Mouse (Mus musculus): Measurements from ENCODE around the gene Btg4. TPM values are rescaled to one million over a fixed set of nuclear protein-coding genes. Genes with fewer than 3 reads are reported as not detected.
"Not testable (repeated sequence)": the region's sequence is repeated elsewhere in the genome, so short reads cannot be mapped to it uniquely, and the experiment has no call there.

Gene Btg4
- polyA plus RNA-seq, 1 experiment from 2014 or later: not detected

DNA sequence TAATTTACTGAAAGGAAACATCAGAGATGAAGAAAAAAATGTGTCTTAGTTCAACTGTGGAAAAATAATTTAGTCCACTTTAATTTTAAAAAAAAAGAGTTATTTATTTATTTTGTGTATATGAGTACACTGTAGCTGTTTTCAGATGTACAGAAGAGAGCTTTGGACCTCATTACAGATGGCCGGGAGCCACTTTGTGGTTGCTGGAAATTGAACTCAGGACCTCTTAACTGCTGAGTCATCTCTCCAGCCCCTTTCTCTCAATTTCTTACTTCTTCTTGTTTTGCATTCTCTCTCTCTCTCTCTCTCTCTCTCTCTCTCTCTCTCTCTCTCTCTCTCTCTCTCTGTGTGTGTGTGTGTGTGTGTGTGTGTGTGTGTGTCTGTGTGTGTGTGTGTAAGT is 78.7 kb downstream of the Btg4 start:
- not testable (repeated sequence) for DNase-seq; H3K9me3 ChIP-seq (replicated peaks); H3K27me3 ChIP-seq; H3K9ac ChIP-seq; H3K4me3 ChIP-seq (replicated peaks); ATAC-seq (ENCODE audit: low read depth); H3K27ac ChIP-seq; H3K4me2 ChIP-seq; H3K36me3 ChIP-seq
- WGBS (ENCODE audit: insufficient replicate concordance): 50% methylated on average over 1 of the region's 1 CpGs
- H3K4me1 ChIP-seq (replicated peaks): peaks cover 21% of the 10 kb centered on the region

DNA sequence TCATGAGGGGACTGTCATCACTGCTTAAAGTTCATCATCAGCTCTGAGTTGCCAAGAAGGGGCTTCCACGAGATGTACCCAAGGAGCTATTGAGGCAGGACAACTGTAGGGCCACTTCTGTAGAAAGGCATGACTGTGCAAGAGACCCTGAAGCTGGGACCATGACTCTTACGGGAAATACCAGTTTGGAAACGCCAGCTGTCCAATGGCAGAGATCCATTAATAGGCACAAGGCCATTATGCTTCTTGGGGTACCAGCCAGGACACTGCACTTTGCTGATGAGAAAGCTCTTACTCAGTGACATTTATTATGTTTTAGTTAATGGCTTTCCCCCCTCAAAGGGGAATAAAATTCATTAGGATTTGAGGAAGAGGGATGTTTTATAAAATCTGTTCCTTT is 80.0 kb downstream of the Btg4 start:
- Histone ChIP-seq H3K9me3 (replicated peaks) (no peaks in the 10 kb centered on the region), H3K27ac (no peak overlapping the region), H3K36me3 (no peaks in the 10 kb centered on the region), H3K9ac (no peak overlapping the region), H3K27me3 (no peaks in the 10 kb centered on the region; the same call in 1 of the 2 replicates), H3K4me1 (replicated peaks) (peaks cover 21% of the 10 kb centered on the region), H3K4me2 (no peak overlapping the region), H3K4me3 (replicated peaks) (no peak overlapping the region)
- ATAC-seq (ENCODE audit: low read depth): no peak
- no peak for DNase-seq
- 64% methylated on average over 3 of the region's 3 CpGs for WGBS (ENCODE audit: insufficient replicate concordance)

DNA sequence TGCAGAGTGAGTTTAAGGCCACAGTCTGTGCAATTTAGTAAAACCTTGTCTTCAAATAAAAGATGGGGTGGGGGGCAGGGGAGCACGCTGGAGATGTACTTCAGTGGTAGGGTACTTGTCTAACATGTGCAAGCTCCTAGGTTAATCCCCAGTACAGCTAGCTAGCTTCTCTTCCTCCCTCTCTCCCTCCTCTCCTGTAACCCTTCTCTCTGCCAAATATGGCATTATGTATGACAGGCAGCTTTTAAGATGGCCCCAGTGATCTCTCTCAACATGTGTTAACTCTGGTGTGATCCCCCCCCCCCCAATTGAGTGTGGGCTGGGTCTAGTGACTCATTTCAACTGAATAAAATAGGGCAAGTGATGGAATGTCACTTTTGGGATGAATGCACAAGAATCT is 82.7 kb downstream of the Btg4 start:
- Histone ChIP-seq H3K4me1 (replicated peaks) (peaks cover 5% of the 10 kb centered on the region; the same call in 1 of the 2 replicates), H3K4me2 (no peak overlapping the region), H3K36me3 (no peaks in the 10 kb centered on the region), H3K9me3 (replicated peaks) (no peaks in the 10 kb centered on the region), H3K4me3 (replicated peaks) (no peak overlapping the region), H3K27ac (no peak overlapping the region), H3K9ac (no peak overlapping the region), H3K27me3 (no peaks in the 10 kb centered on the region; the same call in 1 of the 2 replicates)
- ATAC-seq (ENCODE audit: low read depth) (no peak), DNase-seq (no peak)
- 42% methylated on average over 1 of the region's 1 CpGs for WGBS (ENCODE audit: insufficient replicate concordance)

DNA sequence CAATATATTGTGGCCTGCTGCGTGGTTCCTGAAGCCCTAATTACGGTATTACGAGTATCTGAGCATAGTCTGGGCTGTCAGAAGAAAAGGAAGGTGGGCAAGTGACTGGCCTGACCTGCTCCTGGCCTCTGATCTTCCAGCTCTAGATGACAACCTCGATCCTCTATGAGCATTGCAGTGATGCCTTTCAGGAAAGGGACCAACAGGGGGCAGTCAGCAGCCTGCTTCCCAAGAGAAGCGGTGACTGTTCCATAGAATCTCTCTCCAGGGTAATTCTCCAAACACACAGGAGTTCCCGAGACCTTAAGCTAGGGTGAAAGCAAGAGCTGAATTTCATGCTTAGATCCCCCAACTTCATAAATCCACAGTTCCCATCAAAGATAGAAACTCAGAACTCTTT is 83.5 kb downstream of the Btg4 start:
- DNase-seq (no peak), ATAC-seq (ENCODE audit: low read depth) (no peak)
- no peak overlapping the region for H3K27ac ChIP-seq
- no peak overlapping the region for H3K4me2 ChIP-seq
- H3K36me3 ChIP-seq: no peaks in the 10 kb centered on the region
- H3K9ac ChIP-seq: no peak overlapping the region
- H3K9me3 ChIP-seq (replicated peaks): no peaks in the 10 kb centered on the region
- no peaks in the 10 kb centered on the region; the same call in 1 of the 2 replicates for H3K27me3 ChIP-seq
- no peaks in the 10 kb centered on the region for H3K4me1 ChIP-seq (replicated peaks)
- H3K4me3 ChIP-seq (replicated peaks): no peak overlapping the region
- 59% methylated on average over 6 of the region's 6 CpGs for WGBS (ENCODE audit: insufficient replicate concordance)

DNA sequence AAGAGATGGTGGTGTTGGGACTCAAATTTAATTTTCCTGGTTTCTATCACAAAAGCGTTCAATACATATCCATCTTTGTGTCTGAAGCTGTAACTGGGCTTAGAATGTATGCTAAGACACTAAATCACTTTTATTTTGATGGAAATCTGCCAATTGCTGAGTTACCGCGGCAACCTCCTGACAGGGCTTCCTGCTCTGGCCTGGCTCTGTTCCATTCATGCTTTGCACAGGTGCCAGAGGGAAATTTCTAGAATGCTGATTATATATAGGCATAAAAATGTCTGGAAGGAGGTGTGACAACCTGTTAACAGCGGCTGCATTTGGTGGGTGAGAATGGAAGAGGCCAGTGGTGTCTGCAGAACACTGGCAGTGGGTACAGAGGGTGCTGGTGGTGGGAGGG is 85.8 kb downstream of the Btg4 start:
- ATAC-seq (ENCODE audit: low read depth) (no peak), DNase-seq (no peak)
- H3K27ac ChIP-seq: no peak overlapping the region
- H3K27me3 ChIP-seq: 0 out of 2 replicates have a peak, but pooled peaks cover 5% of the 10 kb centered on the region
- no peak overlapping the region for H3K9ac ChIP-seq
- WGBS (ENCODE audit: insufficient replicate concordance): 72% methylated on average over 4 of the region's 4 CpGs
- H3K4me3 ChIP-seq (replicated peaks): no peak overlapping the region
- H3K9me3 ChIP-seq (replicated peaks): no peaks in the 10 kb centered on the region
- no peaks in the 10 kb centered on the region for H3K4me1 ChIP-seq (replicated peaks)
- no peak overlapping the region for H3K4me2 ChIP-seq
- H3K36me3 ChIP-seq: no peaks in the 10 kb centered on the region

DNA sequence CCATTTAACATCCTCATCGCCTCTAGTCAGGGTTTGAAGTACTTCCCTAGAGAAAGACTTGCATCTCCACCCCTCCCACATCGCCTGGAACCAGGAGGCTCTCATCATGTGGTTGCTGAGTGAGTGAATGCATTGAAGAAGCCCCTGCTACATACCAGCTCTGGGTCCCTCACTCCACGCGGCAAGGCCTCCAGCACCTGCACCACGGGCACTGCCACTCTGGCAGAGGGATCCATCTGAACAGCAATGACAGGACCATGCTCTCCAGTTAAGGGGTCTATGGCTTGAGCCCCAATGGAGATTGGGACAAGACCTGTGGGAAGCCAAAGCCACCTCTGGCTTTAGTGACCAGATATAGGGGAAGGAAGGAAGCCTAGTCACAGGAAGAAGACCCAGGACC is 86.6 kb downstream of the Btg4 start:
- no peak for ATAC-seq (ENCODE audit: low read depth)
- Histone ChIP-seq H3K9ac (no peak overlapping the region), H3K4me3 (replicated peaks) (no peak overlapping the region), H3K36me3 (no peaks in the 10 kb centered on the region), H3K27me3 (0 out of 2 replicates have a peak, but pooled peaks cover 5% of the 10 kb centered on the region), H3K4me1 (replicated peaks) (no peaks in the 10 kb centered on the region), H3K4me2 (no peak overlapping the region), H3K9me3 (replicated peaks) (no peaks in the 10 kb centered on the region), H3K27ac (no peak overlapping the region)
- DNase-seq: no peak
- WGBS (ENCODE audit: insufficient replicate concordance): 61% methylated on average over 5 of the region's 5 CpGs

DNA sequence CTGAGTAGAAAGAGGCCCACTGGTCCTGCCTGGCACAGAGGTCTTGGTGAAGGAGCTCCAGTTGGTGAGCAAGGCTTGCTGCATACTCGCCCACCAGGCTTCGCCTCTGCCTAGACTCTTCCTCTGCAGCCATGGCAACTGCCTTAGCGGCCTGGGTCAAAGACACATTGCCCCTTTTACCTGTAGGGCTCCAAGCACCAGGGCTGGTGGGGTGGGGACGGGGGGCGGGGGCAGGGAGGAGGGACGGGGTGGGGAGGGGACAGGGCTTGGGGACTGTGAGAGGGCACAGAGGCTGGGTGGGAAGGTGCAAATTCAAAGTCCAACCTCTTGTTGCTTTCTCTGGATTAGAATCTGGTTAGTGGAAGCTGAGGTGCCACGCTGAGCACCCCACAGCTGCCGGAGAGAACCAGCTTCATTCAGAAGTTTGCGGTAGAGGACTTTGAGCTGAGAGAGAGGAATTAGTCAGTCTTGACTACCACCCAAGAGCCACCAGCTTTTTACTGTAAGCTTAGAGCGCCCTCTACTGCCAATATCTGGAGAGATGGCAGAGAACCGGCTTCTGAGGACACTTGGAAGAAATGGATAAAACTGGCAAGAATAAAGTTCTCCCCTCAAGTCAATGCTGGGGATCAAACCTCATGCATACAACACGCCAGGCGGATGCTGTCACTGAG is 91.5 kb downstream of the Btg4 start:
- 0 out of 2 replicates have a peak, but pooled peaks cover 5% of the 10 kb centered on the region for H3K27me3 ChIP-seq
- H3K4me3 ChIP-seq (replicated peaks): no peak overlapping the region
- DNase-seq (no peak), ATAC-seq (ENCODE audit: low read depth) (no peak)
- H3K27ac ChIP-seq: no peak overlapping the region
- 15% methylated on average over 13 of the region's 13 CpGs for WGBS (ENCODE audit: insufficient replicate concordance)
- no peaks in the 10 kb centered on the region for H3K36me3 ChIP-seq
- no peaks in the 10 kb centered on the region for H3K4me1 ChIP-seq (replicated peaks)
- no peak overlapping the region for H3K4me2 ChIP-seq
- no peaks in the 10 kb centered on the region for H3K9me3 ChIP-seq (replicated peaks)
- no peak overlapping the region for H3K9ac ChIP-seq

DNA sequence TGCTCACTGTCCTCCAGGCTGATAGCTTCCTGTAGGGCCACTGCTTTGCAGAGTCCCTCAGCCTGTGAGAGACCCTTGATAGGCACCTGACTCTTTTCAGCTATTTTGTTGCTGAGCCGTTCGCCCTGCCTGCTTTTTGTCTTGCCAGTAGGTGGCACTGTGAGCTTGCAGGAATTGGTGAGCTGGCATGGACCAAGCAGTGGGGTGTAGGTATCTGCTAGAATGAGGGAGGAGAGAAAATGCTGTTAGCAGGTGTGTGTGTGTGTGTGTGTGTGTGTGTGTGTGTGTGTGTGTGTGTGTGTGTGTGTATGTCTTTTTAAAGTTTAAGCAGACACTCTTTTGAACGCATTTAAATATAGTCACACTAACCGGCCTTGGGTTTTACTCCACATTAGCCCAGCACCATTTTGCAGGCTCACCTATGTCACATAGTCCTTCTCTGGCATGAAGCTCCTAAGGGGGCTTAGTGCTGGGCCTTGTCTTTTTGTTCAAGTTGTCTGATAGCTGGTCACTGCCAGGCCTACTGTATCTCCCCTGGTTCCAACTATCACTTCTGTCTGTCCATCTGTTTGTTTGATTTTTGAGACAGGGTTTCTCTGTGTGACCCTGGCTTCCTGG is 101.2 kb downstream of the Btg4 start:
- Histone ChIP-seq H3K36me3 (no peaks in the 10 kb centered on the region), H3K4me1 (replicated peaks) (no peaks in the 10 kb centered on the region), H3K4me2 (no peak overlapping the region), H3K9me3 (replicated peaks) (no peaks in the 10 kb centered on the region), H3K4me3 (replicated peaks) (no peak overlapping the region), H3K27me3 (peaks cover 14% of the 10 kb centered on the region; the same call in 1 of the 2 replicates), H3K27ac (no peak overlapping the region), H3K9ac (no peak overlapping the region)
- WGBS (ENCODE audit: insufficient replicate concordance): 25% methylated on average over 4 of the region's 4 CpGs
- peak; percentile 20 for DNase-seq
- no peak for ATAC-seq (ENCODE audit: low read depth)

DNA sequence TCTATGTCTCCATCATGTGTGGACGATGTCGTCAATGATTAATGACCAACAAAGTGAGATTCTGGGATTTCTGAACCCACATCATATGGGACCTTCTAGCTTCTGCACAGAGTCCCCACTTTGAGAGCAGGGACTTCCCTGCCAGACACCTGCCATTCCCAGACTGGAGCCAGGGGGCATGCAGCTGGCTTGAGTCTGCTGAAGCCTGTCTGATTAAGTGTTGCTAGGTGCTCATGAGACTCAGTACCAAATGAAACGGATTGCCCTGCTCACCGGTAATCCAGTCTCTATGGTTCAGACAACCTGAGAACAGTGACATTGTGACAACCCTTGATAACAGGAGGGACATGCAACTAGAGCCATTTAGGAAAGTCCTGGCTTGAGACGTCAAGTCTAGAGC is 103.3 kb downstream of the Btg4 start:
- H3K4me3 ChIP-seq (replicated peaks): no peak overlapping the region
- no peak overlapping the region for H3K9ac ChIP-seq
- no peaks in the 10 kb centered on the region for H3K36me3 ChIP-seq
- H3K27me3 ChIP-seq: peaks cover 14% of the 10 kb centered on the region; the same call in 1 of the 2 replicates
- no peak overlapping the region for H3K27ac ChIP-seq
- no peaks in the 10 kb centered on the region for H3K4me1 ChIP-seq (replicated peaks)
- H3K9me3 ChIP-seq (replicated peaks): no peaks in the 10 kb centered on the region
- WGBS (ENCODE audit: insufficient replicate concordance): 71% methylated on average over 5 of the region's 5 CpGs
- no peak overlapping the region for H3K4me2 ChIP-seq
- no peak for DNase-seq
- no peak for ATAC-seq (ENCODE audit: low read depth)

DNA sequence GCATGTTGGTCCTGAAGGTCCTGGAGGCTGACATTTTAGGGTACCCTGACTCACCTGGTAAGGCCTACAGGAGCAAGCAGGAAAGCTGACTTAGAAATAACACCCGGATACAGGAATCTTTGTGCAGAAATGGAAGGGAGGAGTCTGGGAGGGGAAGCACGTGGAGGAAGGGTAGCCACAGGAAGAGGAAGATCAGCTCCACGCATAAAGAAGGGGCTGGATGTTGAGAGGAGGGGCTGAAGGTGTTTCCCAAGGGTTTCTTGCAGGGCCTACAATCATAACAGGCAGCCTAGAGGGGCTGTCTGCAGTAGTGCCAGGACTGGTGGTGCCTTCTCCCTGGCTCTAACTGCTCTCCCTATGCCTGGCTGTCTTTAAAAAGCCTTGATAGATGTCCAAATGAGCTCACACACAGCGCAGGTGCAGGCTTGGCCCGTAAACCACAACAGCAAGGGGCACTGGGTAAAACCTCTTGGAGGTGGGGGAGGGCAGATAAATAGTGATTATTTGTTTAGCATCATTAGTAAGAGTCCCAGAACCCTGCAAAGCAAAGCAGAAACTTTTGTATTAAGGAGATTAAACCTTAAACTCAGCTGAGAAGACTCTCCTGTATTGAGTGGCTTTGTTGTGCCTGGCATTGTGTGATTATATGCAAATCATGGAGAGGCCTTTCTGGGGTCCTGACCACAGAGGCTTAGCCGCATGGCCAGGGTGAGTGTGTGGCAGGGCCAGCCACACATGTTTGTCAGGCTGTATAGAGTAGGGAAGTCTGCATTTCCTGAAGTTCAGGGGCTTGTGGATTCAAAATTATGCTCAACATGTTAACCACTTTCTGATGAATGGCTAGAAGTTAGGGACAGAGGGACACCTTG is 104.8 kb downstream of the Btg4 start, which contains the start of gene Gm32742:
Gm32742 (minus strand) TSS at position 206 of the 869 bp plus-strand sequence.
- DNase-seq (no peak), ATAC-seq (ENCODE audit: low read depth) (no peak)
- Histone ChIP-seq H3K4me3 (replicated peaks) (no peak within 1 kb of the TSS), H3K27me3 (peaks cover 5% of the 10 kb centered on the region; the same call in 1 of the 2 replicates), H3K9me3 (replicated peaks) (no peaks in the 10 kb centered on the region), H3K36me3 (no peaks in the 10 kb centered on the region), H3K9ac (no peak within 1 kb of the TSS), H3K4me1 (replicated peaks) (no peaks in the 10 kb centered on the region), H3K4me2 (no peak within 1 kb of the TSS), H3K27ac (no peak within 1 kb of the TSS)
- WGBS (ENCODE audit: insufficient replicate concordance): 16% methylated on average over 6 of the region's 6 CpGs

DNA sequence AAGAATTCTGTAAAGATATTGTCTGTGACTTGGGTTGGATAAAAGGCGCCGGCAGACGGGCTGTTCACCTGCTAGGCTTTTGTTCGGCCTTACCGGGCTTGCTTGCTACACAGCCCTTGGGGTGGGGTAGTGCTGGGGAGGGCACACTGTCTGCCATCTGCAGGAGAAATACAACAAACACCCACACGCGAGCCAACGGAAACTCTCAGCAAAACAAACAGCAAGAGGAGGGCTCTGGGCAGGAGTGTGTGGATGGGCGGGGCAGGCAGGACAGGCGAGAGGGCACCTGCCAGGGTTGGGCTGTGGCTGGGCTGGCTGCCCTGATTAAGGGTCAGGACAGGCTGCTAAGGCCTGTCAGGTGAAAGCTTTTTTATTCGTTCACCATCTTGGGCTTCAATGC is 107.3 kb downstream of the Btg4 start:
- DNase-seq: no peak
- ATAC-seq (ENCODE audit: low read depth): no peak

More for the DNA sequence above, 107.3 kb downstream of the Btg4 start:
- H3K27me3 ChIP-seq: no peaks in the 10 kb centered on the region
- H3K36me3 ChIP-seq: no peaks in the 10 kb centered on the region
- WGBS (ENCODE audit: insufficient replicate concordance): 55% methylated on average over 11 of the region's 11 CpGs
- H3K9me3 ChIP-seq (replicated peaks): no peaks in the 10 kb centered on the region
- no peak overlapping the region for H3K9ac ChIP-seq
- no peak overlapping the region for H3K4me3 ChIP-seq (replicated peaks)
- no peak overlapping the region for H3K4me2 ChIP-seq
- no peak overlapping the region for H3K27ac ChIP-seq
- no peaks in the 10 kb centered on the region for H3K4me1 ChIP-seq (replicated peaks)
